Mouse (Mus musculus): ENCODE results near the gene Inpp5a.
A peak's percentile ranks its signal among the peaks of the same experiment; 100 is the strongest.

The Inpp5a gene

DNA sequence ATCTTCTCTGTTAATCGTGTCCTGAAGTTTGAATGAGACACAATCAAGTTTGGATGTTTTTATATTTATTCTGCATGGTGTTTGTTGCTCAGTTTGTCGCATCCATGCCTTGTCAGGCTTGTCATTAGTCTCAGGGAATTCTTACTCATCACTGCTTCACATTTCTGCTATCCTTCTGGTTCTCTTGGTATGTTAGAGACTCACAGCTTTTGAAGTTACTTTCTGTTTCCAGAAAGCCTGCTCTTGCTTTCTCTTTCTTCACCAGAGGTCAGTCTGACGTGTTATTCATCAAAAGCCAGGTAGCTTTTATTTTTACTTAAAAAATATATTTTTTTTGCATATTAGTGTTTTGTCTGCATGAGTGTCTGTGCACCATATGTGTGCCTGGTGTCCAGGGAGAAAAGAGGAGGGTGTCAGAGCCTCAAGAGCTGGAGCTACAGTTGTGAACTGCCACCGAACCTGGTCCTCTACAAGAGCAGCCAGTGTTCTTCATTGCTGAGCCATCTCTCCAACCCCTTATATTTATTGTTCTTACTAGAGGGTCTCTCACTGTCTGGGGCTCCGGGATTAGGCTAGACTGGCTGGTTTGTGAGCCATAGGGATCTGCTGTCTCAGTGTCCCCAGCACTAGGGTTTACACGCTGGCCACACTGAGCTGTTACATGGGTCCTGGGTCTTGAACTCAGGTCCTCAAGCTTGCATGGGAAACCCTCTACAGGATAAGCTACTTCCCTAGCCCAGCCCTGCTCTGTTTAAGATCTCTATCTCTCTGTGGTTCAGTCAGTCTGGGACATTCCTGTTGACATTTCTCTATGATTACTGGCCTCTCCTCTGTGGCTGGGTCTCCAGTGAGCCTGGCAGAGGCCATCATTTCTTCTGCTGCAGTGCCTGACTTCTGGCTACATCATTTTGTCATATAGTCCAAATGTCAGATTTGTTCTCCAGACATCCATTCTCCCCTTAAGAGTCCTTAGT is 51.3 kb downstream of the Inpp5a start:
- no peak for DNase-seq (ENCODE audit: low read depth, low spot score)

DNA sequence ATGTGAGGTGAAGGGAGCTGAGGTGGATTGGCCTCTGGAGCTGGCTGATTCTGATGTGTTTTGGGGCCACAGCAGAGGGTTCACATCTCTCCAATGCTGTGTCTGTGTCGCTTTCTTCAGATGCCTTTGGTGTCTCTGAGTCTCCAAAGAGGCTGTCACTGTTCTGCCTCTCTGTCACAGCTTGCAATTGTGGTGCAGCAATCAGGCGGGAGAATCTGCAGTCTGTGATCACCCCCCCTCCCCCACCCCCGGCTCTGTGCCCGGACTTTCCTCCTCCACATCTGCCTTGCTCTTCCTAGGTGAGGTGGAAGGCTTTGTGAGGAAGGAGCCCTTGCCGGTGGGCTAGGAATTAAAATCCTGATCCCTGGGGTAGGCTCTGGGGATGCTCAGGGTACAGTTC is 52.1 kb downstream of the Inpp5a start:
- no peak for DNase-seq (ENCODE audit: low read depth, low spot score)

DNA sequence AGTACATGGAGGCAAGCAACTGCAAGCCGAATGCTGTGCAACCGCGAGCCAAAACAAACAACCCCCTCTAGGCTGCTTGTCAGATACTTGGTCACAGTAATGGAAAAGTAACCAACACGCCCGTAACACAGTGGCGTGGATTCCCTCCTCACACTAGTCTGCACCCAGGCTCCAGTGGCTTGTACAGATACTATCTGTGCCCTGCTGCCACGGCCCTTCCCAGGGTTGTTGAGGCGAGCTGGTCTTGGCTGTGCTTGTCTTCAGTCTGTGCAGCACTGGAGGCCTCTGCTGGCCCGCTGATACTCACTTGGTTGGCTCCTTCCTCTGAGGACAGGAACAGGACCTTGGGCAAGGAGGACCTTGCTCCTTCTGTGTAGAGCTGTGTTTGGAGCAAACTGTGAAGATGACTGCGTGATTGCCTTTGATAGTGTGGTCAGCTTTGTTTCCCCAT is 52.9 kb downstream of the Inpp5a start:
- no peak for DNase-seq (ENCODE audit: low read depth, low spot score)

DNA sequence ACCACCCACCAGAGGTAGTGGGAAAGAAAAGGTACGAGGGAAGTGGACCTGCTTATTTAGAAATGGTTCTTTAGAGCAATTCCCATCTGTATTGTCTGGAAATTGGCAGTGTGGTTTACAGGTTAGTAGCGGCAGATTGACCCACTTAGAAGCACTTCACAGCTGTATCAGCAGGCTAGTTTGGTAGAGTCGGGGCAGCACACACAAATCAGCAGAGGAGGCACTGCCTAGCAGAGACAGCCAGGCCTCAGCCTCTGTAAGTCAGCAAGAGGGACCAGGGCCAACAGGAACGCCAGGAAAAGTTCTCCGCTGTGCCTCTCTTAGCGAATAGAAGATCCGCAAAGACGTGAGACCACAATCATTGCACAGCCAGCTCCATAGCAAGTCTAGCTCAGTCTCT is 56.7 kb downstream of the Inpp5a start:
- no peak for DNase-seq (ENCODE audit: low read depth, low spot score)

DNA sequence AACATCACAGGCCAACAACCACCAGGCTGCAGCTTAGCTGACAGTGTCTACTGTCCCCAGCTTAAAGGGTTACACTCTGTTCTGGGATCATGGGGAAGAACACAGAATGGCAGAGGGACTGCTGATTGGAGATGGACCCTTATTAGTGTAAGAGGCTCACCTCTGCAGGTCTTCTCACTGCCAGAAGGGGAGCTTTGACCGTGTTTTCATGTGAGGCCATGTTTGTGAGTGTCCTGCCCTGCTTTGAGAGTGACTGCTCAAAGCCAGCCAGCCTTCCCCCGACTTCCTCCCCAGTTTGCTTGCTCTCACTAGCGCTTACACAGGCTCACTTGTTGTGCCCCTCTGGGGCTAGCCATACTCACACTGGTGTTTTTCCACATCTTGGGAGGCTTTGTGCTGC is 58.5 kb downstream of the Inpp5a start:
- DNase-seq (ENCODE audit: low read depth, low spot score): no peak

DNA sequence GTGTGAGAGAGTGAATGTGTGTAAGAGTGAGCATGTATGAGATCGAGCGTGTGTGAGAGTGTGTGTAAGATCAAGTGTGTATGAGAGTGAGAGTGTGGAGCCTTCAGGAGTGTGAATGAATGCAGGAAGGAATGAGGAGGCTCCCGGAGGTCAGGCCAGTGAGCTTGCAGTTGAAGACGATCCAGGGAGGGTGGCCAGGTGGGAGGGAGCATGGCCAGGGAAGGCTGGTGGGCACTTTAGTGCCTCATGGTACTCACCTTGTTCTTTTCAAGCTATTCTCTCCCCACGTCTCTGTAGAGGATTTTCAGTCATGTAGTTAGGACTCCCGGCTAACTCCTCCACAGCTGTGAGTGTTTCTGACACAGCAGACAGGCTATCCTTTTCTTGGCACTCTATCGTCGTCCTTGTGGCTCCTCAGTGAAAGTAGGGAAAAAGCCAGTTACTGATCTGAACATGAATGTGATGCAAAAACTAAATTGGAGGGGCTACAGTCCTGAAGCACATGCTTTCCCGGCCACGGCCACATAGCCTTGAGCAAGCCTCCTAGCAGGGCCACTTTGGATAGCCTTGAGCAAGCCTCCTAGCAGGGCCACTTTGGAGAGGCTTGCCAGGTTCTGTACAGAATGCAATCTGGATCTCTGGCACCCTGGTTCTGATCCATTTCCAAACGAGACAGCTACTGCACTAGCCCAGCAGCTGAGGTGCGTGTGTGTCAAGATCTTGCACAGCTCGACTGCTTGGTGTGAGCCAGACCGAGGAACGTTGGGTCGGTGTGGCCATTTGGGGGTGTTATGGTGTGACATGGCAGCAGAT is 61.5 kb downstream of the Inpp5a start:
- no peak for DNase-seq (ENCODE audit: low read depth, low spot score)

DNA sequence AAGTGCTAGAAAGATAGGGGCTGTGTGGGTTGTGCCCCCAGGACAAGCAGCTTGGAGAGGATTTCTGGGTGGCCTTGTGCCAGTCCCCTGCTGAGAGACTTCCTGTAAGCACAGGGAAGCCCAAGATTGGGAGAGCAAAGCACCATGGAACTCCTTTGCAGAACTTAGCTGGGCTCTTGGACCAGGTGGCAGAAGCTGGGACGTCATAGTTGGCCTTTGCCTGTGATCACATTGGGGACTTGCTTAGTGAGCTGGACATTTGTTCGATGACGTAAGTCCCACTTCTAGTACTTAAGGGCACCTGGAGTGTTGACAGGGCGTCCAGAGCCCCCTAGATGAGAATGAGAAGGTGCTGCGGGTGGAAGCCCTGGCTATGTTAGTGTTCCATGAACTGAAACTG is 62.8 kb downstream of the Inpp5a start:
- no peak for DNase-seq (ENCODE audit: low read depth, low spot score)

DNA sequence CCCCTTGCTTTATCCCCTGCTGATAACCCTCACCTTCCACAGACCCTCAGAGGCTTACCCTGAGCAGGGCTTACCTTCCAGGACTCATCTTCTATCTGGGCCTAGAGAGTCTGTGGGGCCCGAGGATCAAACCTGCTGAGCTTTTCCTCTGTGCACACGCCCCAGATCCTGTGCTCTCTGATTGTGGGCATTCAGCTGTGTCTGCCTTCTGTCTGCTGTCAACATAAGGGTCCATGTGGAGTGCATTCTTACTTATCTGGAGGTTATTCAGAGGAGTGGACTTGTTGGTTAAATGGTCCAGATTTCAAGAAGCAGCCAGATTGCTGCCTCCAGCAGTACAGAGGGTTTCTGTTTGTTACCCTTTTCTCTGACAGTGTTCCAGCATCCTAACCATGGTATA is 63.3 kb downstream of the Inpp5a start:
- DNase-seq (ENCODE audit: low read depth, low spot score): no peak

DNA sequence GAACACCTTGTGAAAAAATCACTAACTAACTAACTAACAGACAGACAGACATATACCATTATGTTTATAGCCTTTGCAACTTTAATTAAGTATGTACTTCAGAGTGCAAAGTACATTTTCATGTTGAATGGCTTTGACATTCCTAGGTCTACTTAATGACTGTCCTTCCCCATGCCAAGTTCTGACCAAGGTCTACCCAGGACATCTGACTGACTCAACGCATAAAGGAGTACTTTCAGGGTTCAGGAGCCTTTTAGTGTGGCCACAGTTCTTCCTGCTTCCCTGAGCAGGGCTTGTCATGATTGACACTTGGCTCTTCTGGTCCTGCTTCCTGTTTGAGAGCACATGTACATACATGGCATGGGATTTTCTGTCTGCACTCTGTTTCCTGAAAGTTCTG is 64.3 kb downstream of the Inpp5a start:
- DNase-seq (ENCODE audit: low read depth, low spot score): no peak

DNA sequence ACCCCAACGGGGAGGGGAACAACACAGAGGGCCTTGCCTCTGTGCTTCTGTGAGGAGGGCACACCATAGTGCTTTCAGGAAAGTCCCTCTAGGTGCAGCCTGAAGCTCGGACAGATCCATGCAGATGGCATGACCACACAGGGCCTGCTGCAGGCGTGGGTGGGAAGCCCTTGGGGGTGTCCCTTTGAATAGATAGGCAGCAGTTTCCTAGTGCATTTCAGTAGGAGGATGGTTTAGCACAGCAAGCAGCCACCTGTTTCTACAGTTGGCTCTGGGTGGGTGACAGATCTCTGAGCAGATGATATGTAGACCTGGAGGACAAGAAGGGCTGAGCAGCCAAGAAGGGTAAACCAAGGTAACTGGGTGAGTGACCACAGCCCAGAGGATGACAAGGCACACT is 65.4 kb downstream of the Inpp5a start:
- no peak for DNase-seq (ENCODE audit: low read depth, low spot score)

DNA sequence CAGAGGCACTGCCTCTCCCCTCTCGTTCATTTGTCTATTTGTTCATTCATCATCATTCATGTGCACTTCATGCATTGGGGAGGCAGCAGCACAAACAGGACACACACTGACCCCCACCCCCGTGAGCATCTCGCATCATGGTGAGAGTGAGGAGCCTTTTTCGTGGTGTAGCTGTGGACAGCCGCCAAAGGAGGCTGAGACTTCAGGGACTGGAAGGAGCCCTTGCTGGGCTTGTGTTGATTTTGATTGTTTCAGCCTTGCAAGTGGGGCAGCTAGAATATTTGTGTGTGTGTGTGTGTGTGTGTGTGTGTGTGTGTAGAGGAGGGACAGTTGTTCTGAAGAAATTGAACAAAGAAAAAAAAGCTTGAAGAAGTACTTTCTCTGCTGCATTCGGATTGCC is 67.8 kb downstream of the Inpp5a start:
- no peak for DNase-seq (ENCODE audit: low read depth, low spot score)

DNA sequence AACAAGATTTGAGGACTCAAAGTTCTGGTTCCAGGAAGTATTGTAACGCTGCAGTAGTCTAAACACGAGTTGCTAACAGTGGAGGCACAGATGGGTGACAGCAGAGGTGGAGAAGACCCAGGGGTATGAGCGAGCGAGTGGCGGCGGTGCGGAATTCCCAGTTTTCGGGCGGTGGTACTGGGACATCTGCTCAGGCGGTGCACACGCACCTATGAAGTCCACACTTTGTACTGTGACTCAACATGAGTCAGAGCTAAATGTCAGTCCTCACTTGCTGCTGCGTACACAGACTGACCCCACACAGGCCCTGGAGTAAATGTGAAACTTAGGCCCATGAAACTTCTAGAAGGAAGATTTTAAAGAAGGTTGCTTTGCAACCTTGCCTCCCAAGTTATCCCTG is 72.4 kb downstream of the Inpp5a start:
- no peak for DNase-seq (ENCODE audit: low read depth, low spot score)

DNA sequence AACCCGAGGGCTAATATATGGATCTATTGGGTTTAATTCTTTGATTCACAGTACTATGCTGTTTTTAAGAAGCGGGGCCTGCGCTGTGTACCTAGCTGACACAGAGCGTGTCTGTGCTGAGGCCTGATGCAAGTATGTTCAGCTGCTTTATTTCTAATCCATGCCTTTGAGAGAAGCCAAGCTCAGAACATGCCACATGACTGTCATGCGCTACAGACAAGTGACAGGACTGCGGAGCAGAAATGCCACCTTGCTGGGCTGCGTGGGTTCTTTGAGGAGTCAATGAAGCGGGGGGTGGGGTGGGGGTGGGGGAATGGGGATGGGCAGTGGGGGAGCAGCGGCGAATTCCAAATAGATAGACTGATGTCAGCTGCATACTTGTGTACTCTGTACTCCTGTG is 73.2 kb downstream of the Inpp5a start:
- no peak for DNase-seq (ENCODE audit: low read depth, low spot score)

DNA sequence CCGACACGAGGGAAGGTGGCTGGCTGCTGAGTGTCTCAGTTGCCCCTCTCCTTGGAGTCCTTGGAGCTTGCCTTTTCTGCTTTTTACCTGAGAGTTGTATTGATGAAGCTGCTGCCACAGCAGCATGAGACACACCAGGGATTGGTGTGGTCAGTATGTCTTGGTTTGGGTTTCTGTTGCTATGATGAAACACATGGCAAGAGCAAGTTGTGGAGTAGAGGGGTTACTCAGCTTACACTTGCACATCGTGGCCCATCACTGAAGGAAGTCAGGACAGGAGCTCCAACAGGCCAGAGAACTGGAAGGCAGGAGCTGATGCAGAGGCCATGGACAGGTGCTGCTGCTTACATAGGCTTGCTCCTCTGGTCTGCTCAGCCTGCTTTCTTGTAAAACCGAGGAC is 76.6 kb downstream of the Inpp5a start:
- DNase-seq (ENCODE audit: low read depth, low spot score): no peak

DNA sequence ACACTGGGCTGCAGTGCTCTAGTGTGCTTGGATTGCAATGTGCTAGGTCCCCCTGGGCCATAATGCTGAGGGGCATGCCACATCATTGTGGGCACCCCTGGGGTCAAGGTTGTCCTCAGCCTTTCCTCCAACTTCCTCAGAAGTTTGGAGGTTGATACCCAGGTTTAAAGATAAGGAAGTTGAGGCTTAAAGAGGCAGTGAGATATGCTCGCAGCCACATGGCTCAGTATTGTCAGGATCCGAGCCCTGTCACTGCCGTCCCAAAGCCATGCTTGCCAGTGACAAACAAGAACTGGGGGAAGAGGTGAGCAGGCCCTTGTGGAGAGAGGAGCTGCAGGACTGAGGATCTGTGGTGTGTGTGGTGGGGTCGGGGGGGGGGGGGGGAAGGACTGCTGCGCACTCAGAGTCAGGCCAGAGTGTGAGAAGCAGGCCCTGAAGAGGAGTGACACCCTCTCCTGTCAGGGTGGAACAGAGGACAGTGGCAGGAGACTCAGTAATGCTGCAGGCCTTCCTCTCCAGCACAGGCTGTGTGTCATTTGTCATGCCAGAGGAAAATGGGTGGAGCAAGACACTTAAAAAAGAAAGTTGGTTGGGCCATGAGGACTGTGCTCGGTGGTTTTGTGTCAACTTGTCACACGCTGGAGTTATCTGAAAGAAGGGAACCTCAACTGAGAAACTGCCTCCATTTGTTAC is 77.7 kb downstream of the Inpp5a start:
- no peak for DNase-seq (ENCODE audit: low read depth, low spot score)

DNA sequence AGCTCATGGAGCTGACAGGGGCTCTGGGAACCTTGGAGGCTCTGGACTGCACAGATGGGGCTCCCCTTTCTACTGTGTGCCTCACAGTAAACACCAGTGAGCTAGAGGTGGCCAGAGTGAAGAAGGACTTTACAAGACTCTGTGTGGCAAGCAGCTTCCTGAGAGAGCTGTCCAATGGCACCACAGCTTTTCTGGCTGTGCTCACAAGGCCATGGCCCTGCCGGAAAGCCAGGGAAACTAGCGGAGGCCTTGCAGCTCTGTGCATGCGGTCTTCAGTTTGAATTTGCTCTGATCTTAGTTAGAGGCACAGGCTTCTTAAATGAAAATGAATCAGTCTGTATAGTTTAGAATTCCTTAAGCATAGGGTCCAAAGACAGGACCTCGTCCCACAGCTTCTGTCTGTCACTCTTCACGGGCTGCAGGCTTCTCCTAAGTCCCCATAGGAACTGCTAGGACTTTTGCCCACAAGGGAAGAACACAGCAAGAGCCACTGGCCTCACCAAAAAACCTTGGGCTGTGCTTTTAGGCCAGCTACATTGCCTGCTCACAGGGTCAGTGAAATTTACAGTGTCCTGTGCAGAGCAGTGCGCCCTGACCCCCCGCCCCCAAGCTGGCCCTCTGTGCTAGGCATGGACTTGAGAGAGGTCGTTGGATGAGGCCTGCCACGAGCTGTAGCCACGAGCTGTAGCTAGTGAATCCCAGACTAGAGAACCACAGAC is 78.4 kb downstream of the Inpp5a start:
- no peak for DNase-seq (ENCODE audit: low read depth, low spot score)

DNA sequence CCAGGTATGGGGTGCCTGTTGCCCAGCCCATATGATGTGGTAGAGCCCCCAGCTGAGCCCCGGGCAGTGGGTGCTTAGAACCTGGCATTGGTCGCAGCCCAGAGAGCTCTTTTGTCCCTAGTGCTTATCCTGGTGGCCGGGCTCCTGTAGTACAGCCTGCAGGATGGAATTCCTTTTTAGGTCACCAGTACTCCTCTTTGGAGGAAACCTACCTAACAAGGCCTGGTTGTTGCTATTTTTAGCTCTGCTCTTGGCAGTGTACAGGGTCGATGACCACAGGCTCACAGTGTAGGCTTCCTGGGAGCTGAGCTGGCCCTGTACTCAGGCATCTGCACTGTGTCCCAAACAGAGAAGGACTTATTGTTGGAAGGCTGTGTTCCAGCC is 79.0 kb downstream of the Inpp5a start:
- DNase-seq (ENCODE audit: low read depth, low spot score): peak; percentile 73

DNA sequence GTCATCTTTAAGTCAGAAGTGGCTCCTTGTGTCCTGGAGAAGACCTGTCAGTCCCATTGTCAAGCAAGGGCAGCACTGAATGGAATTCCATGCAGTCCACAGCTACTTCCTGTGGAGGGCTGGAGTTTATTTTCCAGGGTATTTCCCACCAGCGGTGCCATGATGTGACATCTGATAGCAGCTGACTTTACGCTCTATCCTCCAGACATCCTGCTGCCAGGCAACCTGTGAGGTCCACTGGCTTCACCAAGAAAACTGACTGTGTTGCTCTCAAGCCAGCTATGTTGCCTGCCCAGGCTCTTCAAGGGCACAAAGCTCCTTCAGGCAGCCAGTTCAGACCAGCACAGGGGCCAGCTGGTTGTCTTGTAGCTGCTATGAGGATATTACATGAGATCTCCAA is 79.5 kb downstream of the Inpp5a start:
- peak; percentile 50 for DNase-seq (ENCODE audit: low read depth, low spot score)

DNA sequence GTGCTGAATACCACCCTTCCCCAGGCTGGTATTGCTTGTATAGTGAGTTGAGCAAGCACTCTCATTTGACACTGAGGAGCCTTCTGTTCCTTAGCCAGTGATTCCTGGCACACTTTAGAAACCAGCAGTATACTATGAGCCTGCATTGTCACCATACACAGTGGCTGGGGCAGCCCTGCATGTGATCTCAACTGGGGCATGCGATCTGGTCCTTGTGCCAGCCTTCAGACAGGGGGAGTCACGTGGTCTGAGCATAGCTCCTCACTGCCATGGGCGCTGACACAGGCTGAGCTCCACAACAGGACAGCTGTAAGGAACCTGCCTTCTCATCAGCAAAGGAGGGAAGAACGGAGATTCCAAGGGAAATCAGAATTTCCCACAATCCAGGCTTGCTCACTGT is 80.5 kb downstream of the Inpp5a start:
- no peak for DNase-seq (ENCODE audit: low read depth, low spot score)

DNA sequence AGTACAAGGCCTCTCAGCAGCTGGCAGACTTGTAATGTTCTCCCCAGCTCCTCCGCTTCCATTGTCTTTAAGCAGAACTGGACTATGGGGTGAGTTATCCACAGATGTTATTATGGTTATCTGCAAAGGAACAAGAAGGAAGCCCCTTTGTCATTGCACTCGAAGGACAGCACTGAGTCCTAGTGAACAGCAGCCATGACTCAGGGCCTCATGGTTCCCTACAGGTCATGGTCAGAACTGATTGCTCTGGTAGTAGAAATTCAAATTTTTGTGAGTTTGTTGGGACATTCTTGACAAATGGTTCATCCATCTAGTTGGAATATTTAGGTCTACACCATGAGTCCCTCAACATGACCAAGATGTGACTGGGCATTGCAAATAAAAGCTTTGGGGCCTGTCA is 81.6 kb downstream of the Inpp5a start:
- no peak for DNase-seq (ENCODE audit: low read depth, low spot score)

DNA sequence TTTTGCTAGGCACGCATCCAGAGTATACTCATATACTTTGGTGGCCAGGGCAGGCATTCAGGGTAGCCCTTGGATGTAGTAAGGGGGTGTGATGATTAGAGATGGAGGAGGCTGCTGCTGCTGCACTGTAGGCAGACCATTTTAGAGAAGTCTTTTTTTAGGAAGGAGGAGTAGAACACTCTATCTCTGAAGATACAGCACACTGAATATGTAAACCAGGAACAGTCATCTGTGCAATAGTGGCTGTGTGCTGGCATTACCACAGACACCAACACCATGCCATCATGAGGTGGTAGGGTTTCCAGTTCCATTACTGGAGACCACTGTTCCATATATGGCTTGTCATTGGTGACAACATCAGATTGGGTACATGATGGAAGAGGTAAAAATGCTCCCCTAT is 83.1 kb downstream of the Inpp5a start:
- no peak for DNase-seq (ENCODE audit: low read depth, low spot score)
